Mouse (Mus musculus): Measurements from ENCODE around the gene D8Ertd738e. TPM values are rescaled to one million over a fixed set of nuclear protein-coding genes. Genes with fewer than 3 reads are reported as not detected.
A peak's percentile ranks its signal among the peaks of the same experiment; 100 is the strongest.

The D8Ertd738e gene
- polyA plus RNA-seq, 1 experiment from 2014 or later = 388 TPM

- Histone ChIP-seq H3K4me2 (ENCODE audit: low read length) (no peak overlapping the region), H3K27ac (no peak overlapping the region), H3K9me3 (replicated peaks; ENCODE audit: low read length) (no peaks in the 10 kb centered on the region), H3K36me3 (ENCODE audit: insufficient read depth, low read length) (peaks cover 75% of the 10 kb centered on the region), H3K27me3 (ENCODE audit: insufficient read depth, low read length) (no peaks in the 10 kb centered on the region), H3K9ac (ENCODE audit: low read depth, low read length) (no peak overlapping the region), H3K4me1 (replicated peaks; ENCODE audit: insufficient read depth, low read length) (peaks cover 9% of the 10 kb centered on the region), H3K4me3 (replicated peaks; ENCODE audit: low read depth, low read length) (no peak overlapping the region)
- ATAC-seq (replicated peaks; ENCODE audit: low FRiP score, low read depth) = no peak
- DNase-seq (ENCODE audit: low spot score) = no peak
- TF ChIP-seq CTCF (IDR thresholded peaks at IDR 0.05; ENCODE audit: low read depth) = no peak
- WGBS = 94% methylated on average over 4 of the region's 4 CpGs
Observed at GRCm38 (mm10) chr8:84261098-84261497, 11.6 kb upstream of the D8Ertd738e start.

- peak; percentile 97 for DNase-seq (ENCODE audit: low spot score)
- H3K36me3 ChIP-seq (ENCODE audit: insufficient read depth, low read length) = peaks cover 60% of the 10 kb centered on the region
Observed at GRCm38 (mm10) chr8:84256822-84257610, 7.5 kb upstream of the D8Ertd738e start, which contains the start of gene Mri1. Gene Mri1 (minus strand): TSS chr8:84257326.

GRCm38 (mm10) chr8:84256458-84256821 lies 6.9 kb upstream of the D8Ertd738e start:
- 10% methylated on average over 6 of the region's 6 CpGs for WGBS
- no peak for TF ChIP-seq CTCF (IDR thresholded peaks at IDR 0.05; ENCODE audit: low read depth)
- peak overlapping the region; percentile 66 for H3K4me3 ChIP-seq (replicated peaks; ENCODE audit: low read depth, low read length)
- peak overlapping the region; percentile 75 for H3K9ac ChIP-seq (ENCODE audit: low read depth, low read length)
- DNase-seq (ENCODE audit: low spot score) (peak; percentile 58), ATAC-seq (replicated peaks; ENCODE audit: low FRiP score, low read depth) (peak; percentile 34)
- H3K27me3 ChIP-seq (ENCODE audit: insufficient read depth, low read length) = no peaks in the 10 kb centered on the region
- no peaks in the 10 kb centered on the region for H3K9me3 ChIP-seq (replicated peaks; ENCODE audit: low read length)
- H3K27ac ChIP-seq = peak overlapping the region; percentile 93
- peaks cover 59% of the 10 kb centered on the region for H3K36me3 ChIP-seq (ENCODE audit: insufficient read depth, low read length)
- peak overlapping the region; percentile 93 for H3K4me2 ChIP-seq (ENCODE audit: low read length)
- peaks cover 11% of the 10 kb centered on the region for H3K4me1 ChIP-seq (replicated peaks; ENCODE audit: insufficient read depth, low read length)

More at GRCm38 (mm10) chr8:84256822-84257610, 7.5 kb upstream of the D8Ertd738e start, which contains the start of gene Mri1:
- Histone ChIP-seq H3K4me3 (replicated peaks; ENCODE audit: low read depth, low read length) (peak within 1 kb of the TSS; percentile 66), H3K4me2 (ENCODE audit: low read length) (peak within 1 kb of the TSS; percentile 93), H3K4me1 (replicated peaks; ENCODE audit: insufficient read depth, low read length) (peaks cover 11% of the 10 kb centered on the region), H3K27ac (peak within 1 kb of the TSS; percentile 93), H3K9me3 (replicated peaks; ENCODE audit: low read length) (no peaks in the 10 kb centered on the region), H3K27me3 (ENCODE audit: insufficient read depth, low read length) (no peaks in the 10 kb centered on the region), H3K9ac (ENCODE audit: low read depth, low read length) (peak within 1 kb of the TSS; percentile 75)
- under 1% methylated on average over 55 of the region's 64 CpGs for WGBS
- ATAC-seq (replicated peaks; ENCODE audit: low FRiP score, low read depth) = peak; percentile 84
- TF ChIP-seq CTCF (IDR thresholded peaks at IDR 0.05; ENCODE audit: low read depth) = no peak

GRCm38 (mm10) chr8:84255858-84256257 lies 6.3 kb upstream of the D8Ertd738e start:
- peaks cover 53% of the 10 kb centered on the region for H3K36me3 ChIP-seq (ENCODE audit: insufficient read depth, low read length)
- DNase-seq (ENCODE audit: low spot score) (peak; percentile 12), ATAC-seq (replicated peaks; ENCODE audit: low FRiP score, low read depth) (no peak)
- H3K9ac ChIP-seq (ENCODE audit: low read depth, low read length) = no peak overlapping the region
- H3K4me3 ChIP-seq (replicated peaks; ENCODE audit: low read depth, low read length) = peak overlapping the region; percentile 66
- TF ChIP-seq CTCF (IDR thresholded peaks at IDR 0.05; ENCODE audit: low read depth) = peak; percentile 33; the same call in 1 of the 2 replicates
- peak overlapping the region; percentile 93; the same call in 1 of the 2 replicates for H3K27ac ChIP-seq
- H3K4me2 ChIP-seq (ENCODE audit: low read length) = peak overlapping the region; percentile 93
- H3K27me3 ChIP-seq (ENCODE audit: insufficient read depth, low read length) = no peaks in the 10 kb centered on the region
- peaks cover 11% of the 10 kb centered on the region for H3K4me1 ChIP-seq (replicated peaks; ENCODE audit: insufficient read depth, low read length)
- no peaks in the 10 kb centered on the region for H3K9me3 ChIP-seq (replicated peaks; ENCODE audit: low read length)
- 83% methylated on average over 3 of the region's 3 CpGs for WGBS

- Histone ChIP-seq H3K4me3 (replicated peaks; ENCODE audit: low read depth, low read length) (no peak overlapping the region), H3K36me3 (ENCODE audit: insufficient read depth, low read length) (peaks cover 22% of the 10 kb centered on the region; the same call in 1 of the 2 replicates), H3K4me2 (ENCODE audit: low read length) (no peak overlapping the region), H3K9ac (ENCODE audit: low read depth, low read length) (no peak overlapping the region), H3K27me3 (ENCODE audit: insufficient read depth, low read length) (no peaks in the 10 kb centered on the region), H3K9me3 (replicated peaks; ENCODE audit: low read length) (no peaks in the 10 kb centered on the region), H3K27ac (no peak overlapping the region), H3K4me1 (replicated peaks; ENCODE audit: insufficient read depth, low read length) (no peaks in the 10 kb centered on the region)
- DNase-seq (ENCODE audit: low spot score) (no peak), ATAC-seq (replicated peaks; ENCODE audit: low FRiP score, low read depth) (no peak)
- TF ChIP-seq CTCF (IDR thresholded peaks at IDR 0.05; ENCODE audit: low read depth) = no peak
- 52% methylated on average over 2 of the region's 2 CpGs for WGBS
Observed at GRCm38 (mm10) chr8:84241821-84242220, 7.7 kb downstream of the D8Ertd738e start.

GRCm38 (mm10) chr8:84241167-84241566 lies 8.4 kb downstream of the D8Ertd738e start:
- no peak overlapping the region for H3K9ac ChIP-seq (ENCODE audit: low read depth, low read length)

More at GRCm38 (mm10) chr8:84241167-84241566, 8.4 kb downstream of the D8Ertd738e start:
- Histone ChIP-seq H3K27me3 (ENCODE audit: insufficient read depth, low read length) (no peaks in the 10 kb centered on the region), H3K4me3 (replicated peaks; ENCODE audit: low read depth, low read length) (no peak overlapping the region), H3K4me2 (ENCODE audit: low read length) (no peak overlapping the region), H3K36me3 (ENCODE audit: insufficient read depth, low read length) (peaks cover 15% of the 10 kb centered on the region; the same call in 1 of the 2 replicates), H3K27ac (no peak overlapping the region), H3K9me3 (replicated peaks; ENCODE audit: low read length) (no peaks in the 10 kb centered on the region), H3K4me1 (replicated peaks; ENCODE audit: insufficient read depth, low read length) (no peaks in the 10 kb centered on the region)
- no peak for TF ChIP-seq CTCF (IDR thresholded peaks at IDR 0.05; ENCODE audit: low read depth)
- DNase-seq (ENCODE audit: low spot score) (no peak), ATAC-seq (replicated peaks; ENCODE audit: low FRiP score, low read depth) (no peak)
- 63% methylated on average over 6 of the region's 6 CpGs for WGBS
